Mouse (Mus musculus): Measurements from ENCODE around the gene Ccdc106. TPM values are rescaled to one million over a fixed set of nuclear protein-coding genes. Genes with fewer than 3 reads are reported as not detected.

The Ccdc106 gene
- polyA plus RNA-seq, 1 experiment from 2014 or later: not detected

DNA sequence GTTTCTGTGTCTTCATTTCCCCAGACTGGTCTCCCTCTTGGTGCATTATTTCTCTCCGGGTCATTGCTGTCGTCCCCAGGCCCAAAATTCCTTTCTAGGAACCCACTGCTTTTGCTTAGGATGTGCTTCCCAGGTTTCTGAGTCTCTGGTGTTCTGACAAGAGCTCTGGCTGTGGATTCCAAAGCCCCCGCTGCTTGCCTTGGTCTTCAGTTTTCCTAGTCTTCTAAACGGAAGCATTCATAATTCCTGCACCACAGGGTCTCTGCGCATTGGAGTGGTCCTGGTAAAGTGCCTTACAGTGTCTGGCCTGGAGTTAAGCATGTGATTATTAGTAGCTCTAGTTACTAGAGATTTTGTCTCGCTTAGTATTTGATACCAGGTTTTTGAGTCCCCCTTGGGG is 60.5 kb downstream of the Ccdc106 start:
- Histone ChIP-seq H3K36me3 (replicated peaks; ENCODE audit: insufficient read depth, low read length) (peaks cover 55% of the 10 kb centered on the region), H3K4me2 (ENCODE audit: low read depth, low read length) (peak overlapping the region; percentile 84), H3K9me3 (ENCODE audit: low read length) (no peaks in the 10 kb centered on the region), H3K27ac (ENCODE audit: low read depth) (peak overlapping the region; percentile 98), H3K4me3 (ENCODE audit: low read depth, low read length) (peak overlapping the region; percentile 90), H3K9ac (replicated peaks) (peak overlapping the region; percentile 96), H3K4me1 (ENCODE audit: insufficient read depth) (peaks cover 39% of the 10 kb centered on the region), H3K27me3 (ENCODE audit: insufficient read depth, low read length) (no peaks in the 10 kb centered on the region)
- 10% methylated on average over 6 of the region's 6 CpGs for WGBS (ENCODE audit: insufficient replicate concordance)
- TF ChIP-seq EP300 (IDR thresholded peaks at IDR 0.05; ENCODE audit: low read depth) (no peak), CTCF (IDR thresholded peaks at IDR 0.05; ENCODE audit: low read depth) (no peak)
- ATAC-seq (no peak), DNase-seq (no peak)

DNA sequence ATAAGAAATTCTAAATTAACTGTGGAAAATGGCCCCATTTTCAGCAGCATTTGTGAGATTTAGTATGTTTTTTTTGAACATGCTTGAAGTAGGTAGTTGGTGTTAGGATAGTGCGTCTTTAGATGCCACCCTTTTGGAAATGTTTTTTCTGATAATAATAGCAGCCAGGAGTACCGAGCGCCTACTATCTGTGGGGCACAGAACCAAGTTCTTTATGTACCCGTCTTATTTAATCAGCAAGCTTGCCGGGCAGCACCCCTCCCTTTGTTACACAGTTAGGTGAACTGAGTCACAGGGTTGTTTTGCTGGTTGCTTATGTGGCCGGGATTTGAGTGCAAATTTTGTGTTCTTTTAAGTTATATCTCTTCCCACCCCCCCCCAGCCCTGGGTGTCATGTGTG is 60.9 kb downstream of the Ccdc106 start:
- no peaks in the 10 kb centered on the region for H3K27me3 ChIP-seq (ENCODE audit: insufficient read depth, low read length)
- H3K4me3 ChIP-seq (ENCODE audit: low read depth, low read length): peak overlapping the region; percentile 90
- ATAC-seq (peak; percentile 11), DNase-seq (no peak)
- peak overlapping the region; percentile 98 for H3K27ac ChIP-seq (ENCODE audit: low read depth)
- H3K4me2 ChIP-seq (ENCODE audit: low read depth, low read length): peak overlapping the region; percentile 84
- no peaks in the 10 kb centered on the region for H3K9me3 ChIP-seq (ENCODE audit: low read length)
- H3K4me1 ChIP-seq (ENCODE audit: insufficient read depth): peaks cover 38% of the 10 kb centered on the region
- H3K9ac ChIP-seq (replicated peaks): peak overlapping the region; percentile 96
- TF ChIP-seq CTCF (IDR thresholded peaks at IDR 0.05; ENCODE audit: low read depth) (peak; percentile 42), EP300 (IDR thresholded peaks at IDR 0.05; ENCODE audit: low read depth) (peak; percentile 82)
- WGBS (ENCODE audit: insufficient replicate concordance): 21% methylated on average over 6 of the region's 6 CpGs
- H3K36me3 ChIP-seq (replicated peaks; ENCODE audit: insufficient read depth, low read length): peaks cover 56% of the 10 kb centered on the region

DNA sequence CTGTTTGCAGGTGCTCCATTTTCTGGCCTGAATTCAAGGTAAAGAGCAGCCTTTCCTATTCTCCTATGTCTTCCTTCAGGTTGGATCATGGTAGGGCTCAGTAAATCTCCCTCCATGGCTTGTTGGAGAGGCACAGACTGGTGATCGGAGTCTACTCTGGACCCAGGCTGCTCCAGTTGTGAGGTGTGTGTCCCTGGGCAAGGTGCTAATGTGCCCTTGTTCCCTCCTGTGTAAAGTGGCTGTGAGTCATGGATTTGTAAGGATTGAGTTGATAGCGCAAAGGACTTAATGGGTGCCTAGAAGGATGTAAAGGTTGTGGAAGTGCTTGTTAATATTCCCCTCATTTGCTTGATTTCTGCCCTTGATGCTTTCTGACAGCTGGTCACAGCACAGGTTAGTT is 61.6 kb downstream of the Ccdc106 start:
- Histone ChIP-seq H3K4me3 (ENCODE audit: low read depth, low read length) (peak overlapping the region; percentile 90), H3K9me3 (ENCODE audit: low read length) (no peaks in the 10 kb centered on the region), H3K9ac (replicated peaks) (peak overlapping the region; percentile 96), H3K4me1 (ENCODE audit: insufficient read depth) (peaks cover 36% of the 10 kb centered on the region), H3K27me3 (ENCODE audit: insufficient read depth, low read length) (no peaks in the 10 kb centered on the region), H3K36me3 (replicated peaks; ENCODE audit: insufficient read depth, low read length) (peaks cover 55% of the 10 kb centered on the region), H3K27ac (ENCODE audit: low read depth) (peak overlapping the region; percentile 98), H3K4me2 (ENCODE audit: low read depth, low read length) (peak overlapping the region; percentile 84)
- ATAC-seq (no peak), DNase-seq (no peak)
- WGBS (ENCODE audit: insufficient replicate concordance): 81% methylated on average over 2 of the region's 2 CpGs
- no peak for TF ChIP-seq EP300 (IDR thresholded peaks at IDR 0.05; ENCODE audit: low read depth)
- TF ChIP-seq CTCF (IDR thresholded peaks at IDR 0.05; ENCODE audit: low read depth): no peak

DNA sequence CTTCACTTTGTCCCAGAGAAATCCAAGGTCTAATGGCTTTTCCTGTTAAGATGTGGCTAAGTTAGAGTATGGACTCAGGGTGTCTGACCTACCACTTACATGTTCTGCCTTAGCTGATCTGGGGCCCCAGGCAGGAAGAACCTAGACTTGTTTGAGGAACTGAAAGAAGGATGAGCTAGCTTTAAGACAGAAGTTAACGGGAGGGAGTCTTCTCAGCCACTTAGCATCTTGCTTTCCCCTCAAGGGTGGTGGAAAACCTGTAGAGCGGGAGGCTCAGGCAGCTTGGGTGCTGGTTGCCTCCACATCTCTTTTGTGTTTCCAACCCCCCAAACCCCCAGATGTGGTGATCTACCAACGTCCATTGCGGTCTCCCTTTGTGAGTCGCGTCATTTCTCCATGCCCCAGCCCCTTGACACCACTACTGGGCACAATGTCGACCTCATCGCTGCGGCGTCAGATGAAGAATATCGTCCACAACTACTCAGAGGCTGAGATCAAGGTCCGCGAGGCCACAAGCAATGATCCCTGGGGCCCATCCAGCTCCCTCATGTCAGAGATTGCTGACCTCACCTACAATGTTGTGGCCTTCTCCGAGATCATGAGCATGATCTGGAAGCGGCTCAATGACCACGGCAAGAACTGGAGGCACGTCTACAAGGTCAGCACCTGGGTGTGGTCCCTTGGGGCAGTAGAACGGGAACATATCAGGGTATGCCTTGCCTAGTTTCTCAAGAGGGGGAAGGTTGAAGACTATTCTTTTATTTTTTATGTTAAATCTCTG is 63.2 kb downstream of the Ccdc106 start:
- Histone ChIP-seq H3K27me3 (ENCODE audit: insufficient read depth, low read length) (no peaks in the 10 kb centered on the region), H3K4me2 (ENCODE audit: low read depth, low read length) (peak overlapping the region; percentile 8), H3K9me3 (ENCODE audit: low read length) (no peaks in the 10 kb centered on the region), H3K9ac (replicated peaks) (0 out of 2 replicates have a peak overlapping the region, but pooled peaks have one; percentile 33), H3K4me3 (ENCODE audit: low read depth, low read length) (no peak overlapping the region), H3K27ac (ENCODE audit: low read depth) (peak overlapping the region; percentile 56), H3K4me1 (ENCODE audit: insufficient read depth) (peaks cover 36% of the 10 kb centered on the region), H3K36me3 (replicated peaks; ENCODE audit: insufficient read depth, low read length) (peaks cover 48% of the 10 kb centered on the region)
- 73% methylated on average over 18 of the region's 18 CpGs for WGBS (ENCODE audit: insufficient replicate concordance)
- ATAC-seq: no peak
- DNase-seq: no peak
- TF ChIP-seq EP300 (IDR thresholded peaks at IDR 0.05; ENCODE audit: low read depth): no peak
- TF ChIP-seq CTCF (IDR thresholded peaks at IDR 0.05; ENCODE audit: low read depth): no peak

DNA sequence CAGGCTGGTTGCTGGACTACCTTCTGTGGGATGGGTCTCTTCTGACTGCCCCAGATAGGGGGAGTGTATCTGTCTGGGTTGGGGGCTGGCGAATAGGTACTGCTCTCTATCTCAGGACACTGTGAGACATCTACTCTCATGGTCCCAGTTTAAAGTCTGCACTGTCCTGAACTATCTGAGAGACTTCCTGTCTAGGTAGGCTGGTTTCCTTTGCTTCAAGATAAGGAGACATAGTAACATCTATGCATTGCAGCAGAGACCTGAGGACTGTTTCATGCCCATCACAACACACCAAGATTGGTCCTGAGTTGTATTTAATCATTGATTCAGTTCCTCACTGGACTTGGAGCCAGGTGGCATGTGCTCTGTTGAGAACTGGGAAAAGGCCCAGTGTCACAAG is 65.2 kb downstream of the Ccdc106 start:
- Histone ChIP-seq H3K9ac (replicated peaks) (no peak overlapping the region), H3K27me3 (ENCODE audit: insufficient read depth, low read length) (no peaks in the 10 kb centered on the region), H3K27ac (ENCODE audit: low read depth) (no peak overlapping the region), H3K9me3 (ENCODE audit: low read length) (no peaks in the 10 kb centered on the region), H3K4me1 (ENCODE audit: insufficient read depth) (peaks cover 34% of the 10 kb centered on the region), H3K4me3 (ENCODE audit: low read depth, low read length) (no peak overlapping the region), H3K36me3 (replicated peaks; ENCODE audit: insufficient read depth, low read length) (peaks cover 55% of the 10 kb centered on the region), H3K4me2 (ENCODE audit: low read depth, low read length) (no peak overlapping the region)
- WGBS (ENCODE audit: insufficient replicate concordance): 53% methylated on average over 1 of the region's 1 CpGs
- DNase-seq (no peak), ATAC-seq (no peak)
- TF ChIP-seq CTCF (IDR thresholded peaks at IDR 0.05; ENCODE audit: low read depth): no peak

DNA sequence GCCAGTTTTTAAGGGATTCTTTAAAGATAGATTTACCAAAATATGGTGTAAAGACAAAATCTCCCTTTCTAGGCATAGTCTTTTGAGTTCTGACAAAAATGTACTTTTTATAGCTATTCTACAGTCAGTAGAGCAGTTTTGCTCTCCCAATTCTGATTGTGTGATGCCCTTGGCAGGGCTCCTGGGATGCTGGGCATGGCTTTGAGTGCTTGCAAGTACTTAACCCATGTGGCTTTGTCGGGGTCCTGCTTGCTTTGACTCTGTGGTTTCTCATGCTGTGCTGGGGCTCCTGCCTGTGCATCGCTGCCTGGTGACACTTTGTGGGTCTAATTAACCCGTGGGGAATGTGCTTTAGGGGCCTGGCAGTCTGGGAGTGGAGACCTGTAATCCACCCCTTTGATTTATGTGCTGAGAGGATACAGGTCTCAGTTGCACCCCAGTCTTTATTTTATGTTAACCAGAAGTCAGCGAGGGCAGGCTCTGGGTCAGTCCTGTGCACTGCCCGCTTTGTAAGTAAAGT is 66.6 kb downstream of the Ccdc106 start:
- H3K36me3 ChIP-seq (replicated peaks; ENCODE audit: insufficient read depth, low read length): peaks cover 70% of the 10 kb centered on the region
- H3K9ac ChIP-seq (replicated peaks): no peak overlapping the region
- H3K4me1 ChIP-seq (ENCODE audit: insufficient read depth): peaks cover 33% of the 10 kb centered on the region
- DNase-seq (no peak), ATAC-seq (no peak)
- H3K27me3 ChIP-seq (ENCODE audit: insufficient read depth, low read length): no peaks in the 10 kb centered on the region
- H3K4me2 ChIP-seq (ENCODE audit: low read depth, low read length): no peak overlapping the region
- no peak overlapping the region for H3K4me3 ChIP-seq (ENCODE audit: low read depth, low read length)
- WGBS (ENCODE audit: insufficient replicate concordance): 85% methylated on average over 5 of the region's 5 CpGs
- no peaks in the 10 kb centered on the region for H3K9me3 ChIP-seq (ENCODE audit: low read length)
- no peak overlapping the region for H3K27ac ChIP-seq (ENCODE audit: low read depth)
- no peak for TF ChIP-seq EP300 (IDR thresholded peaks at IDR 0.05; ENCODE audit: low read depth)
- no peak for TF ChIP-seq CTCF (IDR thresholded peaks at IDR 0.05; ENCODE audit: low read depth)

Data from liver, postnatal 0 days (tissue).